Mouse (Mus musculus) embryonic fibroblast, embryonic 13.5 days (primary cell): ENCODE measurements around the gene Fbh1.

Experiments
- CTCF ChIP-seq: IDR thresholded peaks from 2 replicates; pipeline ENCODE4 v1.5.1; 2011; ENCODE audit warnings: mild to moderate bottlenecking, control low read depth, low read length, moderate library complexity, borderline replicate concordance; ENCODE audit not compliant: insufficient read depth
- POLR2A ChIP-seq: IDR thresholded peaks from 2 replicates; pipeline ENCODE4 v1.6.1; 2011; ENCODE audit warnings: low read depth, mild to moderate bottlenecking, control low read depth, low read length, moderate library complexity

GRCm38 (mm10) chr2:11778087-11778823 lies 873 bp upstream of the Fbh1 start:
- TF ChIP-seq POLR2A (peak; percentile 89), CTCF (no peak)
